Mouse (Mus musculus) heart, adult 2 months (tissue): ENCODE results near the gene Ephx1. TPM values are rescaled to one million over a fixed set of nuclear protein-coding genes. Genes with fewer than 3 reads are reported as not detected.

ENCODE experiments used
- DNase-seq, 2 experiments: peaks; one replicate each; pipeline ENCODE4 v3.0.0; 2021
- H3K27ac ChIP-seq: fragments of 200-600 bp; 2 replicates; pipeline ENCODE4 v1.8.1; 2022
- H3K27me3 ChIP-seq: fragments of 200-500 bp; 2 replicates; pipeline ENCODE4 v1.6.1; 2012; ENCODE audit warnings: mild to moderate bottlenecking, low read length, inconsistent platforms, mixed read lengths; ENCODE audit not compliant: control insufficient read depth, insufficient read depth
- H3K36me3 ChIP-seq: fragments of 200-500 bp; 2 replicates; pipeline ENCODE4 v1.6.1; 2012; ENCODE audit warnings: low read length, inconsistent platforms; ENCODE audit not compliant: control insufficient read depth, insufficient read depth
- H3K4me1 ChIP-seq: fragments of 200-500 bp; 2 replicates; pipeline ENCODE4 v1.6.1; 2011; ENCODE audit warnings: low read length; ENCODE audit not compliant: control insufficient read depth, insufficient read depth
- H3K4me3 ChIP-seq: fragments of 200-600 bp; 2 replicates; pipeline ENCODE4 v1.8.1; 2022
- H3K79me2 ChIP-seq: fragments of 200-500 bp; replicated peaks from 2 replicates; pipeline ENCODE4 v1.6.1; 2012; ENCODE audit warnings: mild to moderate bottlenecking, inconsistent platforms, low read length, moderate library complexity, mixed read lengths; ENCODE audit not compliant: control insufficient read depth, insufficient read depth
- H3K9ac ChIP-seq: fragments of 200-500 bp; 2 replicates; pipeline ENCODE4 v1.6.1; 2012; ENCODE audit warnings: low read depth, mild to moderate bottlenecking, control low read depth, inconsistent platforms, low read length, mixed read lengths
- CTCF ChIP-seq: fragments of 200-600 bp; IDR thresholded peaks from 2 replicates; pipeline ENCODE4 v1.8.1; 2022; ENCODE audit warnings: antibody characterized with exemption, mild to moderate bottlenecking, moderate library complexity
- EP300 ChIP-seq: fragments of 200-500 bp; IDR thresholded peaks from 2 replicates; pipeline ENCODE4 v1.6.1; 2011; ENCODE audit warnings: low read depth, low read length, control low read depth; ENCODE audit not compliant: insufficient read depth
- POLR2A ChIP-seq: fragments of 200-500 bp; IDR thresholded peaks from 2 replicates; pipeline ENCODE4 v1.6.1; 2011; ENCODE audit warnings: mild to moderate bottlenecking, low read depth, low read length, control low read depth; ENCODE audit not compliant: insufficient read depth
- WGBS: fragments of 180-500 bp; shearing (Covaris S2); methylation state at CpG from one replicate; pipeline ENCODE4 v1.1.7; 2018; 5-methylcytosine and 5-hydroxymethylcytosine counted together
- intact Hi-C: fragments of 180-260 bp; cut with DNase I; formaldehyde crosslinking; loops from one replicate; pipeline ENCODE4 v1.15.1; 2025
- polyA plus RNA-seq: library from polyadenylated mRNA; depleted of rRNA; stranded (reverse); fragments of >200 nt; gene quantifications from 2 replicates; pipeline ENCODE4 v1.2.3, GENCODE M21; 2012
- total RNA-seq, 2 experiments: library from RNA; stranded (reverse); gene quantifications; 2 replicates each; pipeline ENCODE4 v1.2.3; 2021

Gene Ephx1
- total and polyA plus RNA-seq, 3 experiments: 29.8 to 41.1 (median 40.4) TPM

- intact Hi-C loops: no loop called here
- DNase-seq: peak in 1 of 2 experiments; percentile 17
- whole genome bisulfite sequencing: 53% methylated on average over 4 of the region's 4 CpGs
- Histone ChIP-seq H3K9ac (no peak overlapping the region), H3K36me3 (peaks cover 3% of the 10 kb centered on the region), H3K4me1 (peaks cover 30% of the 10 kb centered on the region), H3K4me3 (no peak overlapping the region), H3K79me2 (no peaks in the 10 kb centered on the region), H3K27ac (peak overlapping the region; percentile 61), H3K27me3 (no peaks in the 10 kb centered on the region)
- TF ChIP-seq POLR2A (no peak), CTCF (no peak), EP300 (no peak)
These were observed 10.4 kb downstream of the Ephx1 start for GRCm38 (mm10) chr1:181010171-181010932.

GRCm38 (mm10) chr1:181009754-181010153 is 10.9 kb downstream of the Ephx1 start:
- Histone ChIP-seq H3K4me3 (no peak overlapping the region), H3K27ac (peak overlapping the region; percentile 61), H3K4me1 (peaks cover 26% of the 10 kb centered on the region), H3K9ac (no peak overlapping the region), H3K79me2 (no peaks in the 10 kb centered on the region), H3K36me3 (peaks cover 3% of the 10 kb centered on the region), H3K27me3 (no peaks in the 10 kb centered on the region)
- peak; percentile 76 to 83 for DNase-seq
- WGBS: 17% methylated on average over 3 of the region's 3 CpGs
- intact Hi-C loops: no loop called here
- peak; percentile 27; the same call in 1 of the 2 replicates for TF ChIP-seq CTCF
- peak; percentile 72; the same call in 1 of the 2 replicates for TF ChIP-seq EP300
- no peak for TF ChIP-seq POLR2A

GRCm38 (mm10) chr1:181009011-181009590 is 11.6 kb downstream of the Ephx1 start:
- Histone ChIP-seq H3K79me2 (no peaks in the 10 kb centered on the region; the same call in 1 of the 2 replicates), H3K27ac (peak overlapping the region; percentile 61), H3K9ac (no peak overlapping the region), H3K27me3 (no peaks in the 10 kb centered on the region), H3K4me3 (no peak overlapping the region), H3K36me3 (no peaks in the 10 kb centered on the region), H3K4me1 (peaks cover 23% of the 10 kb centered on the region)
- intact Hi-C loops: no loop called here
- DNase-seq: no peak
- WGBS: 81% methylated on average over 4 of the region's 4 CpGs
- TF ChIP-seq CTCF: no peak
- no peak for TF ChIP-seq EP300
- TF ChIP-seq POLR2A: no peak

GRCm38 (mm10) chr1:181008266-181008665 is 12.4 kb downstream of the Ephx1 start:
- WGBS: 80% methylated on average over 2 of the region's 2 CpGs
- H3K4me1 ChIP-seq: peaks cover 20% of the 10 kb centered on the region
- no peaks in the 10 kb centered on the region for H3K27me3 ChIP-seq
- intact Hi-C loops: no loop called here
- no peaks in the 10 kb centered on the region for H3K36me3 ChIP-seq
- peak overlapping the region; percentile 22 for H3K27ac ChIP-seq
- H3K9ac ChIP-seq: no peak overlapping the region
- H3K4me3 ChIP-seq: no peak overlapping the region
- TF ChIP-seq CTCF: no peak
- no peak for TF ChIP-seq POLR2A
- no peak for TF ChIP-seq EP300
- no peaks in the 10 kb centered on the region; the same call in 1 of the 2 replicates for H3K79me2 ChIP-seq
- DNase-seq: peak; percentile 59 to 61

GRCm38 (mm10) chr1:181007831-181008230 is 12.9 kb downstream of the Ephx1 start:
- WGBS: 85% methylated on average over 6 of the region's 6 CpGs
- no peak overlapping the region for H3K4me3 ChIP-seq
- intact Hi-C loops: loop anchor here (2.0 kb wide), 1 partner anchor 13 kb away; the partner anchor contains the start of gene Ephx1
- no peaks in the 10 kb centered on the region; the same call in 1 of the 2 replicates for H3K79me2 ChIP-seq
- H3K4me1 ChIP-seq: peaks cover 20% of the 10 kb centered on the region
- H3K27ac ChIP-seq: peak overlapping the region; percentile 22
- no peaks in the 10 kb centered on the region for H3K36me3 ChIP-seq
- TF ChIP-seq EP300: no peak
- TF ChIP-seq CTCF: no peak
- no peak for TF ChIP-seq POLR2A
- H3K27me3 ChIP-seq: no peaks in the 10 kb centered on the region
- DNase-seq: no peak
- H3K9ac ChIP-seq: no peak overlapping the region

GRCm38 (mm10) chr1:181005331-181005730 is 15.4 kb downstream of the Ephx1 start:
- H3K9ac ChIP-seq: no peak overlapping the region
- 78% methylated on average over 8 of the region's 8 CpGs for WGBS
- no peaks in the 10 kb centered on the region for H3K36me3 ChIP-seq
- TF ChIP-seq EP300 (no peak), POLR2A (no peak), CTCF (no peak)
- no peaks in the 10 kb centered on the region for H3K27me3 ChIP-seq
- no peak overlapping the region for H3K4me3 ChIP-seq
- no peak overlapping the region for H3K27ac ChIP-seq
- DNase-seq: peak in 1 of 2 experiments; percentile 8
- intact Hi-C loops: no loop called here
- no peaks in the 10 kb centered on the region; the same call in 1 of the 2 replicates for H3K79me2 ChIP-seq
- peaks cover 17% of the 10 kb centered on the region for H3K4me1 ChIP-seq
